Mouse (Mus musculus): ENCODE results near the gene Spem1. TPM values are rescaled to one million over a fixed set of nuclear protein-coding genes. Genes with fewer than 3 reads are reported as not detected.

Spem1 gene
- polyA plus RNA-seq, 1 experiment from 2014 or later = not detected

DNA sequence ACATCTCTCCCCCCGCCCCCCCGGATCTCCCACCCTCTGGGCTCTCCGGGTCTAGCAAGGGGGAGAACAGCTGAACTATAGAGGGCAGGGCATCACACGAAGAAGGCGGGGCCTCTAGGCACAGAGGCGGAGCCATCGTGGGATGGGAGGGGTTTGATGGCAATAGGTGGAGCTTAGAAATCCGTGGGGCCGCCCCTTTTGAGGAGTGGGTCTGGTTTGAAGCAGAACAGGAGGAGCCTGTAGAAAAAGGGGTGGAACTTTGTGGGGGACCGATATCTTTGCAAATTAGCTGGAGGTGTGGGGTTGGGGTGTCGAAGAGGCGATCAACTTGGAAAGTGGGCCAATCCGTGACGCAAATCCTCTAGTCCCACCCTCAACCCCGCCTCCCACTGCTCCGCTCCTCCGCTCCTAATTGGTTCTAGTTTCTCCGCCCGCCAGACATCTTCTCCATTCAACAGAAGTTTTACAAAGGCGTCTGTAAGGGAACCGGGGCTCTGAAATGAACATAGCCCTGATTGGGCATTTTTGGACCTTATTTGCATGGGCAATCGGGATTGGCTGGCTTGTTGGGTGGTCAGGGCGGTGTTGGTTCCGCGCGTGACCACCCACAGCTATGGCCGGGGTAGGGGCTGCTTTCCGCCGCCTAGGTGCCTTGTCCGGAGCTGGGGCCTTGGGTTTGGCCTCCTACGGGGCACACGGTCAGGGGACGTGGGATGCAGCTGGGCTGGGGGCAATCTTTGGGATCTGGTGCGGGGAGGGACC, 16.2 kb upstream of the Spem1 start, which contains the start of gene Tmem256:
Tmem256 (plus strand) TSS at position 563 of the 762 bp plus-strand sequence.
- 0 out of 2 replicates have a peak, but pooled peaks cover 2% of the 10 kb centered on the region for H3K36me3 ChIP-seq (ENCODE audit: control insufficient read depth, insufficient read depth)
- H3K9me3 ChIP-seq (replicated peaks; ENCODE audit: control insufficient read depth, low read length) = no peaks in the 10 kb centered on the region
- H3K9ac ChIP-seq (ENCODE audit: low read depth, low read length) = peak within 1 kb of the TSS; percentile 87
- H3K27me3 ChIP-seq (ENCODE audit: control insufficient read depth, insufficient read depth, low read depth, low read length) = peaks cover 46% of the 10 kb centered on the region
- peak within 1 kb of the TSS; percentile 81 for H3K4me3 ChIP-seq (ENCODE audit: low read depth, low read length)
- ATAC-seq (ENCODE audit: low read depth) = peak; percentile 90
- H3K4me1 ChIP-seq (ENCODE audit: control insufficient read depth, low read depth, low read length) = peaks cover 43% of the 10 kb centered on the region
- WGBS (ENCODE audit: insufficient replicate concordance) = under 1% methylated on average over 34 of the region's 34 CpGs
- peak within 1 kb of the TSS; percentile 91 for H3K27ac ChIP-seq (ENCODE audit: low read length)
- H3K4me2 ChIP-seq (ENCODE audit: low read depth, low read length) = peak within 1 kb of the TSS; percentile 99

DNA sequence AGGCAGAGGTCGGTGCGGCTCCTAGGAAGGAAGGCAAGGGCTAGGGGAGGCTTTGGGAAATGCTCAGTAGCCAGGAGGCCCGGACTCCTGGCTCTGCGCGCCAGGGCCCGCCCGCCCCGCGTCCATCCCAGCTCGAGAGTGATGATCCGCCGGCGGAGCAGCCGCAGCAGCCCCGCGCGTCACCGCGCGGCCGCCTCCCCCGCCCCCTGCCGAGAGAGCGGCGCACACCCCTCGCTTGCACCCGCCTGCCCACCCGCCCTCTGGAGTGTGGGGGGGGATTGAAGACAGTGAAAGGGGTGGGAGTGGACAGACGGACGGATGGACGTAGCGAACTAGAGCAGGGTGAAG, 15.6 kb upstream of the Spem1 start, which contains the start of gene Nlgn2:
Nlgn2 (minus strand) TSS at position 181 of the 348 bp plus-strand sequence.
- Histone ChIP-seq H3K4me2 (ENCODE audit: low read depth, low read length) (peak within 1 kb of the TSS; percentile 99), H3K9me3 (replicated peaks; ENCODE audit: control insufficient read depth, low read length) (no peaks in the 10 kb centered on the region), H3K4me1 (ENCODE audit: control insufficient read depth, low read depth, low read length) (peaks cover 43% of the 10 kb centered on the region), H3K9ac (ENCODE audit: low read depth, low read length) (peak within 1 kb of the TSS; percentile 87), H3K27ac (ENCODE audit: low read length) (peak within 1 kb of the TSS; percentile 91), H3K4me3 (ENCODE audit: low read depth, low read length) (peak within 1 kb of the TSS; percentile 81), H3K27me3 (ENCODE audit: control insufficient read depth, insufficient read depth, low read depth, low read length) (peaks cover 49% of the 10 kb centered on the region), H3K36me3 (ENCODE audit: control insufficient read depth, insufficient read depth) (0 out of 2 replicates have a peak, but pooled peaks cover 2% of the 10 kb centered on the region)
- WGBS (ENCODE audit: insufficient replicate concordance) = 0% methylated on average over 4 of the region's 32 CpGs
- peak; percentile 22 for ATAC-seq (ENCODE audit: low read depth)

DNA sequence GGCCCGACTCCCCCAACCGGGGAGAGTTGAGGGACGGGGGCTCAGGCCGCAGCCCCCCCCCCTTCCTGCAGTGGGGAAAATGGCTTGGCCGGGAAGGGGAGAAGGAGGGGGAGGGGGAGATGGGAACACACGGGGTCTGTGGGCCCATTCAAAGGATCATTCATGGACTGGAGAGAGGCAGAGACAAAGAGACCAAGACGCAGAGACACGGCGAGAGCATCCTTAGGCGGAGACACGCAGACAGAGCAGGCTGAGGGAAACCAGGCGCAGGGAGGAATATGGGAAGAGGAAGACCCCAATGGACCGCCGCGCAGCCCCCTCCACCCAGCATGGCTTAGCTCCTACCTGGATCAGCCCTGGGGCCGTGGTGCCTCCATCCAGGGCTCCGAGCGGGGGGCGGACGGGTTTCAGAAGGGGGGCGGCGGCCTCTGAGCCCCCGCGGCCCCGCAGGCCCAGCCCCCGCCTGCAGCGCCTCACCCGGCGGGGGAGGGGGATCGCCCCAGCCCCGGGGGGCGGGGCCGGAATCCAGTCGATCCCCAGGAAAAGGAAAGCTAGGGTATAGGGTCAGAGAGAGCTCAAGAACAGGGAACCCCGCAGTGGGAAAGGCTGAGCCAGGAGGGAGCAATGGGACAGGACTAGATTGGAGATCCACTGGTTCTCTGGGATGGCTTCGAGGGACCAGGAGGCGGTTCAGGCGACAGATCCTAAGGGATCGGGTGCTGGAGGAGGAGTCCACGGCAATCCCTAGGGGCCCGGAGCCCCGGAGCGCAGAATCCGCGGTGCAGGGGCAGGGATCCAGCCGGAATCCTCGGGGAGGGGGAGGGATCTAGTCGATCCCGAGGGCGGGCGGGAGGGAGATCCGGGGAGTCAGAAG, 15.0 kb upstream of the Spem1 start:
- Histone ChIP-seq H3K27ac (ENCODE audit: low read length) (no peak overlapping the region), H3K36me3 (ENCODE audit: control insufficient read depth, insufficient read depth) (0 out of 2 replicates have a peak, but pooled peaks cover 2% of the 10 kb centered on the region), H3K4me3 (ENCODE audit: low read depth, low read length) (peak overlapping the region; percentile 81), H3K27me3 (ENCODE audit: control insufficient read depth, insufficient read depth, low read depth, low read length) (peaks cover 53% of the 10 kb centered on the region), H3K4me2 (ENCODE audit: low read depth, low read length) (peak overlapping the region; percentile 99), H3K4me1 (ENCODE audit: control insufficient read depth, low read depth, low read length) (peaks cover 43% of the 10 kb centered on the region), H3K9me3 (replicated peaks; ENCODE audit: control insufficient read depth, low read length) (no peaks in the 10 kb centered on the region), H3K9ac (ENCODE audit: low read depth, low read length) (peak overlapping the region; percentile 69)
- 5% methylated on average over 50 of the region's 52 CpGs for WGBS (ENCODE audit: insufficient replicate concordance)
- ATAC-seq (ENCODE audit: low read depth) = no peak

DNA sequence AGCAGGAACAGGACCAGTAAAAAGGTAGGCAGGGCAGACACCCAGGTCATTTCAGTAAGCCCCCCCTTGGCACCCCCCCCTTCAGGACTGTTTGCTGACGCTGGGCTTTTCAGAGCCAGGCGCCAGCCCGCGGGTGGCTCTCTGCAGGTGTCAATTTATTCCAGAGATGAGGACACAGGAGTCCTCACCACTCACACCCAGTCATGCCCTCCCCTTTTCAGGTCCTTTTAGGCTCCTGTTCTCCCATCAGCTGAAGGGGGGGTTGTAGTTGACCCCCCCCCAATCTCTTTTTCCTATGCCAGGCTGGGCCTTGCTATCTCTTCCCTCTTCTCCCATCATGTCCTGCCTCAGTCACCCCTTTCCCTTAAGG, 14.0 kb upstream of the Spem1 start:
- no peak overlapping the region for H3K4me3 ChIP-seq (ENCODE audit: low read depth, low read length)
- WGBS (ENCODE audit: insufficient replicate concordance) = 22% methylated on average over 4 of the region's 4 CpGs
- H3K27ac ChIP-seq (ENCODE audit: low read length) = no peak overlapping the region
- H3K36me3 ChIP-seq (ENCODE audit: control insufficient read depth, insufficient read depth) = 0 out of 2 replicates have a peak, but pooled peaks cover 2% of the 10 kb centered on the region
- no peak overlapping the region for H3K4me2 ChIP-seq (ENCODE audit: low read depth, low read length)
- ATAC-seq (ENCODE audit: low read depth) = no peak
- no peaks in the 10 kb centered on the region for H3K9me3 ChIP-seq (replicated peaks; ENCODE audit: control insufficient read depth, low read length)
- H3K9ac ChIP-seq (ENCODE audit: low read depth, low read length) = no peak overlapping the region
- H3K4me1 ChIP-seq (ENCODE audit: control insufficient read depth, low read depth, low read length) = peaks cover 43% of the 10 kb centered on the region
- peaks cover 53% of the 10 kb centered on the region for H3K27me3 ChIP-seq (ENCODE audit: control insufficient read depth, insufficient read depth, low read depth, low read length)

DNA sequence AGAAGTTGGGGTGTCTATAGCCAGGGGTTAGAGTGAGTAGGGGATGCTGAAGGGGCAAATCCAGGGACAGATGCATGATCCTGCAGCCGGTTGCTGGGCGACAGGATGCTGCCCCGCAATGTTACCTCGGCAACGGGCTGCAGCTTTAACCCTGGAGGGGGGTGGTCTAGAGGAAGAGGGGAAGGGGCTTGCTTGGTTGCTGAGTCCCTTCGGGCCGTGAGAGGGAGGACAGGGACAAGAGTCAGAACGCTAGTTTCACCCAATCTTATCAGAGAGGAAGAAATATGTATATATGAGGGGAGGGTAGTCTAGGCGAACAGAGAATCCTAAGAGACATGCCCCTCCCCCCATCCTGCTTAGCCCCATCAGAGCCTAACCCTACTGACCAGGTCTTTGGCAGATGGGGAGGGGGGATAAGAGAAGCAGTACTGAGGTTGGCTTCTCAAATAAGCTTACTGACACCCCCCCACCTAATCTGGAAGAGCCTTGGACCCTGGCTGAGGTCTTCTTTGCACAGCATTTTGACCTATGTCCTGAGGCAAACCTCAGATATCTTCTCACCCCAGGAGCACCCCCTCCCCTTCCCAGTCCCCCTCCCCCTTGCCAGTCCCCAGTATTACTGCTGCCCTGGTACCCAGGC, 13.5 kb upstream of the Spem1 start:
- no peak overlapping the region for H3K4me2 ChIP-seq (ENCODE audit: low read depth, low read length)
- H3K36me3 ChIP-seq (ENCODE audit: control insufficient read depth, insufficient read depth) = 0 out of 2 replicates have a peak, but pooled peaks cover 2% of the 10 kb centered on the region
- no peaks in the 10 kb centered on the region for H3K9me3 ChIP-seq (replicated peaks; ENCODE audit: control insufficient read depth, low read length)
- H3K4me3 ChIP-seq (ENCODE audit: low read depth, low read length) = no peak overlapping the region
- no peak for ATAC-seq (ENCODE audit: low read depth)
- 23% methylated on average over 9 of the region's 9 CpGs for WGBS (ENCODE audit: insufficient replicate concordance)
- peaks cover 43% of the 10 kb centered on the region for H3K4me1 ChIP-seq (ENCODE audit: control insufficient read depth, low read depth, low read length)
- H3K27ac ChIP-seq (ENCODE audit: low read length) = no peak overlapping the region
- peaks cover 53% of the 10 kb centered on the region for H3K27me3 ChIP-seq (ENCODE audit: control insufficient read depth, insufficient read depth, low read depth, low read length)
- H3K9ac ChIP-seq (ENCODE audit: low read depth, low read length) = no peak overlapping the region

DNA sequence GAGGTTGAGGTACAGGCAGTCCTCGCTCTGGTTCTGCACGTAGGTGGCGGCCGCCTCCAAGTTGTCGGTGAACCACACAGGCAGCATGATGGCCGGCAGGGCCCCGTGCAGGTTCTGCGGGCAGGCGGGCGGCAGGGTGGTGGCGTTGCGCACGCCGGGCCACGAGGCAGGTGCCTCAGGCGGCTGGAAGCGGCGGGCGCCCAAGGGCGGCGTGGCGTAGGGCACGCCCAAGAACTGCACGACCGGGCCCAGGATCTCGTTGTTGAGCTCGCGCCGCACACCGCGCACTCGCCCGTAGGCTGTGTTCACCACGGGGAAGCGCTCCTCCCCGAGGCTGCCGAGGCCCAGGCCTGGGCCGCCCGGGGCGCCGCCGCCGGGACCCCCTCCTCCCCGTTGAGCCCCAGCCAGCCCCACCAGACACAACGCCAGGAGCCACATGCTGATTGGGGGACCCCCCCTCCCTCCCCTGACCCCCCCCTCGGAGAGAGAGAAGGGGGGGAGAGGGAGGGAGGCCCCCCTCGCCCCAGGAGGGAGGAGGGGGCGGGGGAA, 12.1 kb upstream of the Spem1 start:
- peak; percentile 20 for ATAC-seq (ENCODE audit: low read depth)
- peak overlapping the region; percentile 47 for H3K4me3 ChIP-seq (ENCODE audit: low read depth, low read length)
- 0 out of 2 replicates have a peak overlapping the region, but pooled peaks have one; percentile 3 for H3K27ac ChIP-seq (ENCODE audit: low read length)
- WGBS (ENCODE audit: insufficient replicate concordance) = 3% methylated on average over 45 of the region's 48 CpGs
- no peaks in the 10 kb centered on the region for H3K36me3 ChIP-seq (ENCODE audit: control insufficient read depth, insufficient read depth)
- H3K4me1 ChIP-seq (ENCODE audit: control insufficient read depth, low read depth, low read length) = peaks cover 37% of the 10 kb centered on the region
- peak overlapping the region; percentile 66 for H3K9ac ChIP-seq (ENCODE audit: low read depth, low read length)
- no peaks in the 10 kb centered on the region for H3K9me3 ChIP-seq (replicated peaks; ENCODE audit: control insufficient read depth, low read length)
- peak overlapping the region; percentile 78 for H3K4me2 ChIP-seq (ENCODE audit: low read depth, low read length)
- H3K27me3 ChIP-seq (ENCODE audit: control insufficient read depth, insufficient read depth, low read depth, low read length) = peaks cover 53% of the 10 kb centered on the region

DNA sequence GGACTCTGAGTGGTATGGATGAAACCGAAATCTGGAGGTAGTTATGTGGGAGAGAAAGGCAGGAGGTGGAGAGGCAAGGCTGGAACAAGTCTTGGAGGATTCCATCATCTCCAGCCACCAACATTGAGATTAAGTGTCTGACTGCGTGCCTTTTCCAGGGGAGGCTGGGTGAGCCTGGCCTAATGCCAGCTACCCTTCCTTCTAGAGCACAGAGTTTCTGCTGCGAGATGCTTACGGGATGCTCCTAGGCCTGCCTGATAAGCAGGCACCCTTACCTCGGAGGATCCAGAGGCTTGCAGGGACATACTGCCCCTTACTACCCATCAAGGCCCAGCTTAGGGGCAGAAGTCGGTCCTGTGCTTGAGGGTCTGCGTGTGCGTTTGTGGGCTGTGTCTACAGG, 11.6 kb upstream of the Spem1 start:
- Histone ChIP-seq H3K4me2 (ENCODE audit: low read depth, low read length) (peak overlapping the region; percentile 78), H3K36me3 (ENCODE audit: control insufficient read depth, insufficient read depth) (no peaks in the 10 kb centered on the region), H3K27me3 (ENCODE audit: control insufficient read depth, insufficient read depth, low read depth, low read length) (peaks cover 53% of the 10 kb centered on the region), H3K4me1 (ENCODE audit: control insufficient read depth, low read depth, low read length) (peaks cover 37% of the 10 kb centered on the region), H3K9ac (ENCODE audit: low read depth, low read length) (peak overlapping the region; percentile 66), H3K27ac (ENCODE audit: low read length) (no peak overlapping the region), H3K4me3 (ENCODE audit: low read depth, low read length) (peak overlapping the region; percentile 47), H3K9me3 (replicated peaks; ENCODE audit: control insufficient read depth, low read length) (no peaks in the 10 kb centered on the region)
- WGBS (ENCODE audit: insufficient replicate concordance) = 32% methylated on average over 8 of the region's 8 CpGs
- ATAC-seq (ENCODE audit: low read depth) = no peak

DNA sequence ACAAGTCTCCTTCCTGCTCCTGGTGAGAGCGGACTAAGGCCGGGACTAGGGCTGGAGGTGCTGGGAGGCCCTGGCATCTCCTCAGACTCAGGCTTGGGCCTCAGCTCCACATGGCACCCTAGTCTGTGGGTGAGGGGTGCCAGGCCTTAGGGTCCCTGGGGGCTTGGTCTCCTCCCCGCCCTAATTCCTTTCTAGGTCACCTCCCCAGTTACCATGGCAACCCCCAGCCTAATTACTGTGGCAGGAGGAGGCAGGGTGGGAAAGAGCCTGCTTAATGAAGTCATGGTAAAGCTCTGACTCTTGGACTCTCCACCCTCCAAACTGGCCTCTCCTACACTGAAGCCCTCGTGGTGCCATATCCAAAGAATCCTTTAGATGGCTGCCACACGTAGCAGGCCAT, 6.9 kb upstream of the Spem1 start:
- Histone ChIP-seq H3K27ac (ENCODE audit: low read length) (no peak overlapping the region), H3K9me3 (replicated peaks; ENCODE audit: control insufficient read depth, low read length) (no peaks in the 10 kb centered on the region), H3K27me3 (ENCODE audit: control insufficient read depth, insufficient read depth, low read depth, low read length) (peaks cover 14% of the 10 kb centered on the region), H3K4me1 (ENCODE audit: control insufficient read depth, low read depth, low read length) (peaks cover 6% of the 10 kb centered on the region), H3K4me2 (ENCODE audit: low read depth, low read length) (no peak overlapping the region), H3K36me3 (ENCODE audit: control insufficient read depth, insufficient read depth) (no peaks in the 10 kb centered on the region), H3K9ac (ENCODE audit: low read depth, low read length) (no peak overlapping the region), H3K4me3 (ENCODE audit: low read depth, low read length) (no peak overlapping the region)
- ATAC-seq (ENCODE audit: low read depth) = no peak
- 81% methylated on average over 5 of the region's 5 CpGs for WGBS (ENCODE audit: insufficient replicate concordance)

All from liver, embryonic 16.5 days (tissue).